In genomic region chr2:156976711-156977110, GRCm38 (mm10) we compare ENCODE assay signal across 18 mouse cellular contexts. TPM values are rescaled to one million over a fixed set of nuclear protein-coding genes. Genes with fewer than 3 reads are reported as not detected.
A peak's percentile ranks its signal among the peaks of the same experiment; 100 is the strongest.
DNase-seq lines count a peak whose midpoint lies in the region; ATAC-seq lines count a peak whose summit lies in the region.
"Had no signal": no experiment of that assay in that cellular context is flagged by ENCODE, and none has a peak within 500 bp of the region (broad histone marks: within the 10 kb centered on the region; RNA-seq: fewer than 3 reads in every experiment).

No protein-coding gene starts in this region.

- peak; percentile 23 for DNase-seq in forebrain, embryonic 14.5 days (ENCODE audit: low spot score)
- no peak for DNase-seq in forebrain, embryonic 10.5 days (ENCODE audit: extremely low spot score, low spot score)
- DNase-seq in midbrain, embryonic 14.5 days = peak; percentile 12
- DNase-seq in retina, postnatal 1 day = peak; percentile 26
- DNase-seq in spleen, postnatal 4 days (ENCODE audit: low spot score in 2 of 2) = no peak
- DNase-seq: adrenal gland, adult 2 months; cerebellum, adult 18-20 months; heart, postnatal 14 days; kidney, postnatal 25 days; layer of hippocampus, adult 9-11 months; lung, postnatal 10 days; thymus, postnatal 14 days had no signal

- H3K4me1 ChIP-seq in forebrain, embryonic 14.5 days (ENCODE audit: control insufficient read depth, insufficient read depth, low read length) = no peaks in the 10 kb centered on the region
- peaks cover 4% of the 10 kb centered on the region; the same call in 1 of the 2 replicates for H3K4me1 ChIP-seq in forebrain, embryonic 10.5 days
- no peaks in the 10 kb centered on the region for H3K4me1 ChIP-seq in midbrain, embryonic 14.5 days (ENCODE audit: control insufficient read depth, insufficient read depth, low read length)
- no peaks in the 10 kb centered on the region for H3K4me1 ChIP-seq in midbrain, embryonic 15.5 days
- peaks cover 18% of the 10 kb centered on the region for H3K4me1 ChIP-seq in hindbrain, embryonic 15.5 days (replicated peaks)

- no peaks in the 10 kb centered on the region for H3K27me3 ChIP-seq in forebrain, embryonic 14.5 days (replicated peaks; ENCODE audit: control insufficient read depth, insufficient read depth, low read length)
- H3K27me3 ChIP-seq in forebrain, embryonic 10.5 days (ENCODE audit: poor library complexity, severe bottlenecking) = no peaks in the 10 kb centered on the region
- H3K27me3 ChIP-seq in midbrain, embryonic 14.5 days (ENCODE audit: control insufficient read depth, insufficient read depth, low read length) = no peaks in the 10 kb centered on the region
- H3K27me3 ChIP-seq in midbrain, embryonic 15.5 days (replicated peaks) = no peaks in the 10 kb centered on the region
- H3K27me3 ChIP-seq in hindbrain, embryonic 15.5 days = no peaks in the 10 kb centered on the region
- H3K27me3 ChIP-seq: liver, embryonic 15.5 days; megakaryocyte, embryonic 14.5 days had no signal

- H3K9ac ChIP-seq in forebrain, embryonic 14.5 days (ENCODE audit: low read length) = no peak overlapping the region
- H3K9ac ChIP-seq in midbrain, embryonic 14.5 days (replicated peaks; ENCODE audit: low read length) = no peak overlapping the region
- no peak overlapping the region for H3K9ac ChIP-seq in midbrain, embryonic 15.5 days
- H3K9ac ChIP-seq in hindbrain, embryonic 15.5 days = no peak overlapping the region
- H3K9ac ChIP-seq: liver, embryonic 15.5 days had no signal

- no peaks in the 10 kb centered on the region for H3K9me3 ChIP-seq in forebrain, embryonic 14.5 days (replicated peaks; ENCODE audit: control insufficient read depth, low read length)
- no peaks in the 10 kb centered on the region for H3K9me3 ChIP-seq in forebrain, embryonic 10.5 days
- H3K9me3 ChIP-seq in midbrain, embryonic 14.5 days (ENCODE audit: control insufficient read depth, low read length) = no peaks in the 10 kb centered on the region
- H3K9me3 ChIP-seq in midbrain, embryonic 15.5 days = no peaks in the 10 kb centered on the region
- H3K9me3 ChIP-seq in hindbrain, embryonic 15.5 days = no peaks in the 10 kb centered on the region
- H3K9me3 ChIP-seq: liver, embryonic 15.5 days; megakaryocyte, embryonic 14.5 days had no signal

- H3K27ac ChIP-seq in forebrain, embryonic 14.5 days (ENCODE audit: low read depth, low read length) = no peak overlapping the region
- no peak overlapping the region for H3K27ac ChIP-seq in forebrain, embryonic 10.5 days
- H3K27ac ChIP-seq in midbrain, embryonic 14.5 days (replicated peaks; ENCODE audit: low read depth, low read length) = no peak overlapping the region
- no peak overlapping the region for H3K27ac ChIP-seq in midbrain, embryonic 15.5 days
- H3K27ac ChIP-seq in hindbrain, embryonic 15.5 days (replicated peaks) = peak overlapping the region; percentile 63; the same call in 1 of the 2 replicates
- H3K27ac ChIP-seq: liver, embryonic 15.5 days had no signal

- no peak overlapping the region for H3K4me2 ChIP-seq in forebrain, embryonic 14.5 days (ENCODE audit: low read length)
- no peak overlapping the region for H3K4me2 ChIP-seq in midbrain, embryonic 14.5 days (ENCODE audit: low read length)
- no peak overlapping the region for H3K4me2 ChIP-seq in midbrain, embryonic 15.5 days
- H3K4me2 ChIP-seq in hindbrain, embryonic 15.5 days = no peak overlapping the region
- H3K4me2 ChIP-seq: liver, embryonic 15.5 days had no signal

- no peak for ATAC-seq in forebrain, embryonic 14.5 days
- no peak for ATAC-seq in midbrain, embryonic 14.5 days (ENCODE audit: low FRiP score, low TSS enrichment)
- no peak for ATAC-seq in midbrain, embryonic 15.5 days (replicated peaks)
- peak; percentile 66; the same call in 1 of the 2 replicates for ATAC-seq in hindbrain, embryonic 15.5 days (ENCODE audit: low FRiP score, low read depth)
- ATAC-seq: forebrain, embryonic 16.5 days; intestine, embryonic 16.5 days had no signal

- no peak overlapping the region for H3K4me3 ChIP-seq in forebrain, embryonic 14.5 days (ENCODE audit: low read depth, low read length)
- no peak overlapping the region for H3K4me3 ChIP-seq in forebrain, embryonic 10.5 days
- no peak overlapping the region for H3K4me3 ChIP-seq in midbrain, embryonic 14.5 days (replicated peaks; ENCODE audit: low read depth, low read length)
- H3K4me3 ChIP-seq in midbrain, embryonic 15.5 days = no peak overlapping the region
- H3K4me3 ChIP-seq in hindbrain, embryonic 15.5 days = no peak overlapping the region
- H3K4me3 ChIP-seq: liver, embryonic 15.5 days; megakaryocyte, embryonic 14.5 days had no signal

- no peaks in the 10 kb centered on the region for H3K36me3 ChIP-seq in forebrain, embryonic 14.5 days (ENCODE audit: control insufficient read depth, insufficient read depth, low read length)
- H3K36me3 ChIP-seq in forebrain, embryonic 10.5 days (replicated peaks) = peaks cover 3% of the 10 kb centered on the region; the same call in 1 of the 2 replicates
- H3K36me3 ChIP-seq in midbrain, embryonic 14.5 days (ENCODE audit: control insufficient read depth, insufficient read depth, low read length) = no peaks in the 10 kb centered on the region
- H3K36me3 ChIP-seq in midbrain, embryonic 15.5 days (replicated peaks) = no peaks in the 10 kb centered on the region
- H3K36me3 ChIP-seq in hindbrain, embryonic 15.5 days = no peaks in the 10 kb centered on the region

RNA-seq across cellular contexts. Expression of gene Ndrg3, which starts 15.1 kb away (rescaled TPM):
- 93.6 and 106 TPM in 2 replicates for polyA plus RNA-seq in forebrain, embryonic 14.5 days (2014; fragmentation: Nextera tagmentation; extraction: Ambion mirVana)
- polyA plus RNA-seq in forebrain, embryonic 10.5 days (2016; fragmentation: Nextera tagmentation; extraction: Ambion mirVana) = 44.6 and 46.4 TPM in 2 replicates
- polyA plus RNA-seq in midbrain, embryonic 14.5 days (2014; fragmentation: Nextera tagmentation; extraction: Ambion mirVana) = 99.3 and 105 TPM in 2 replicates
- polyA plus RNA-seq in midbrain, embryonic 15.5 days (2015; fragmentation: Nextera tagmentation; extraction: Ambion mirVana) = 132 and 136 TPM in 2 replicates
- polyA plus RNA-seq in hindbrain, embryonic 15.5 days (2015; fragmentation: Nextera tagmentation; extraction: Ambion mirVana) = 135 and 141 TPM in 2 replicates

RNA-seq across cellular contexts. Expression of gene Dsn1, which starts 30.2 kb away (rescaled TPM):
- polyA plus RNA-seq in forebrain, embryonic 14.5 days (2014; fragmentation: Nextera tagmentation; extraction: Ambion mirVana) = 24.5 and 27.7 TPM in 2 replicates
- polyA plus RNA-seq in forebrain, embryonic 10.5 days (2016; fragmentation: Nextera tagmentation; extraction: Ambion mirVana) = 58.0 and 59.1 TPM in 2 replicates
- polyA plus RNA-seq in midbrain, embryonic 14.5 days (2014; fragmentation: Nextera tagmentation; extraction: Ambion mirVana) = 7.6 and 13.7 TPM in 2 replicates
- polyA plus RNA-seq in midbrain, embryonic 15.5 days (2015; fragmentation: Nextera tagmentation; extraction: Ambion mirVana) = 8.9 and 9.6 TPM in 2 replicates
- polyA plus RNA-seq in hindbrain, embryonic 15.5 days (2015; fragmentation: Nextera tagmentation; extraction: Ambion mirVana) = 11.0 and 13.2 TPM in 2 replicates

Comparison
In these comparisons a context has a peak if more than half of its experiments do, and no peak if none do; other contexts are left out.
1. DNase-seq: peak in forebrain, embryonic 14.5 days (single experiment), midbrain, embryonic 14.5 days (single experiment) and retina, postnatal 1 day (single experiment); none in forebrain, embryonic 10.5 days (single experiment) and spleen, postnatal 4 days (0 of 2).